Mouse (Mus musculus) C2C12 (cell line): ENCODE data around the gene Cfap299.

ENCODE experiments used
- CEBPB ChIP-seq: IDR thresholded peaks from one replicate; pipeline ENCODE4 v1.6.1; 2011; ENCODE audit warnings: low read depth, mild to moderate bottlenecking, control low read depth, moderate library complexity
- CTCF ChIP-seq: IDR thresholded peaks from one replicate; pipeline ENCODE4 v1.5.1; 2011; ENCODE audit not compliant: control insufficient read depth, insufficient read depth, insufficient read length
- FOSL1 ChIP-seq: IDR thresholded peaks from one replicate; pipeline ENCODE4 v1.8.0; 2011; ENCODE audit warnings: mild to moderate bottlenecking, low read length; ENCODE audit not compliant: poor library complexity, insufficient read depth, severe bottlenecking
- MYOG ChIP-seq: IDR thresholded peaks from one replicate; pipeline ENCODE4 v1.6.1; 2011; ENCODE audit not compliant: control insufficient read depth, insufficient read length; ENCODE audit errors: extremely low read depth
- USF1 ChIP-seq: IDR thresholded peaks from one replicate; pipeline ENCODE4 v1.6.1; 2011; ENCODE audit warnings: low read depth, mild to moderate bottlenecking, control low read depth, moderate library complexity

DNA sequence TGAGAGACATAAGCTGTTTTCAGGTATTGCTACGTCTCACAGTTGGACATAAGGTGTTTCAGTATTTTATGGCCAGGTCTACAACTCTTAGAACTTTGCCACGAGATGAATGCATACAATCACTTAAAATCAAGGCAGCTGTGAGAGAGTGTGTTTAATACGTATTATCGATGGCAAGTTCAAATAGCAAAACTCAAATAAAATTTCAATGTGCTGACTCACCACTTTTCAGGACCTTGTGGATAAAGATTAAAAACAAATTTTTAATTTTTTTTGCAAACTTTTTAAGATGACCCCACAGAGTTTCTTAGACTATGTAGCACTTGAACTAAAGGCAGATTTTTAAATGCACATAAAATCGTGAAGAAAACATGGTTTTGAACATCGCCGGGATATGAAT, 30.8 kb downstream of the Cfap299 start:
- TF ChIP-seq CEBPB (no peak), MYOG (no peak), CTCF (no peak), FOSL1 (no peak), USF1 (no peak)
